Mouse (Mus musculus) heart, embryonic 11.5 days (tissue): Measurements from ENCODE around the gene Sytl1. TPM values are rescaled to one million over a fixed set of nuclear protein-coding genes. Genes with fewer than 3 reads are reported as not detected.

ENCODE experiments used
- ATAC-seq: fragments of 200-750 bp; cut with Nextera tagmentation; replicated peaks from 2 replicates; pipeline ENCODE4 v1.8.0; 2017; ENCODE audit warnings: moderate library complexity; ENCODE audit not compliant: insufficient number of reproducible peaks, low FRiP score, low TSS enrichment
- H3K27ac ChIP-seq: fragments of 300-500 bp; sonication (generic); 2 replicates; pipeline ENCODE4 v1.5.1; 2014; ENCODE audit warnings: mild to moderate bottlenecking, low read depth, low read length
- H3K27me3 ChIP-seq: fragments of 300-500 bp; sonication (generic); 2 replicates; pipeline ENCODE4 v1.6.1; 2014; ENCODE audit warnings: mild to moderate bottlenecking, low read length, mixed read lengths; ENCODE audit not compliant: control insufficient read depth, insufficient read depth
- H3K36me3 ChIP-seq: fragments of 300-500 bp; sonication (generic); 2 replicates; pipeline ENCODE4 v1.6.1; 2014; ENCODE audit warnings: mild to moderate bottlenecking, low read length, moderate library complexity, mixed read lengths; ENCODE audit not compliant: control insufficient read depth, insufficient read depth
- H3K4me1 ChIP-seq: fragments of 300-500 bp; sonication (generic); 2 replicates; pipeline ENCODE4 v1.6.1; 2014; ENCODE audit warnings: low read length; ENCODE audit not compliant: control insufficient read depth, insufficient read depth
- H3K4me2 ChIP-seq: fragments of 300-500 bp; sonication (generic); 2 replicates; pipeline ENCODE4 v1.6.1; 2014; ENCODE audit warnings: mild to moderate bottlenecking, moderate library complexity
- H3K4me3 ChIP-seq: fragments of 300-500 bp; sonication (generic); 2 replicates; pipeline ENCODE4 v1.5.1; 2014; ENCODE audit warnings: low read depth, low read length
- H3K9ac ChIP-seq: fragments of 300-500 bp; sonication (generic); 2 replicates; pipeline ENCODE4 v1.6.1; 2014; ENCODE audit warnings: mild to moderate bottlenecking, low read depth, low read length, moderate library complexity
- H3K9me3 ChIP-seq: fragments of 300-500 bp; sonication (generic); replicated peaks from 2 replicates; pipeline ENCODE4 v1.6.1; 2016; ENCODE audit warnings: low read length; ENCODE audit not compliant: control insufficient read depth
- WGBS: fragments of 180-500 bp; shearing (Covaris S2); extraction: QIAGEN DNeasy Blood & Tissue Kit; methylation state at CpG from one replicate; pipeline ENCODE4 v1.1.7; 2014; ENCODE audit not compliant: insufficient replicate concordance; 5-methylcytosine and 5-hydroxymethylcytosine counted together
- polyA plus RNA-seq: library from polyadenylated mRNA; unstranded; fragments of >200 nt; fragmentation: Nextera tagmentation; extraction: Ambion mirVana; gene quantifications from 2 replicates; pipeline ENCODE4 v1.2.1, GENCODE M21; 2014

The Sytl1 gene
- polyA plus RNA-seq, 1 experiment from 2014 or later, result 0.42 TPM

- peaks cover 18% of the 10 kb centered on the region for H3K4me1 ChIP-seq
- ATAC-seq, result no peak
- H3K4me3 ChIP-seq, result peak overlapping the region; percentile 39
- no peaks in the 10 kb centered on the region for H3K36me3 ChIP-seq
- no peak overlapping the region for H3K27ac ChIP-seq
- peaks cover 82% of the 10 kb centered on the region for H3K27me3 ChIP-seq
- no peaks in the 10 kb centered on the region for H3K9me3 ChIP-seq
- H3K4me2 ChIP-seq, result peak overlapping the region; percentile 69
- no peak overlapping the region for H3K9ac ChIP-seq
- 3% methylated on average over 22 of the region's 22 CpGs for WGBS
Measured at GRCm38 (mm10) chr4:133250609-133251008, 12.3 kb downstream of the Sytl1 start.

GRCm38 (mm10) chr4:133247806-133248449, 15.0 kb downstream of the Sytl1 start:
- no peak overlapping the region for H3K9ac ChIP-seq
- peaks cover 22% of the 10 kb centered on the region for H3K4me1 ChIP-seq
- H3K27ac ChIP-seq, result no peak overlapping the region
- WGBS, result 56% methylated on average over 13 of the region's 13 CpGs
- no peak; the same call in 1 of the 2 replicates for ATAC-seq
- no peaks in the 10 kb centered on the region for H3K36me3 ChIP-seq
- no peak overlapping the region for H3K4me3 ChIP-seq
- H3K4me2 ChIP-seq, result no peak overlapping the region
- peaks cover 85% of the 10 kb centered on the region for H3K27me3 ChIP-seq
- H3K9me3 ChIP-seq, result no peaks in the 10 kb centered on the region

GRCm38 (mm10) chr4:133247072-133247471, 15.8 kb downstream of the Sytl1 start:
- no peaks in the 10 kb centered on the region for H3K9me3 ChIP-seq
- no peak overlapping the region for H3K27ac ChIP-seq
- peaks cover 22% of the 10 kb centered on the region for H3K4me1 ChIP-seq
- H3K4me2 ChIP-seq, result no peak overlapping the region
- peaks cover 86% of the 10 kb centered on the region for H3K27me3 ChIP-seq
- H3K36me3 ChIP-seq, result no peaks in the 10 kb centered on the region
- WGBS, result 23% methylated on average over 15 of the region's 15 CpGs
- no peak overlapping the region for H3K9ac ChIP-seq
- H3K4me3 ChIP-seq, result no peak overlapping the region
- no peak for ATAC-seq

GRCm38 (mm10) chr4:133244289-133244688, 18.6 kb downstream of the Sytl1 start:
- Histone ChIP-seq H3K27me3 (peaks cover 61% of the 10 kb centered on the region), H3K4me2 (no peak overlapping the region), H3K9me3 (no peaks in the 10 kb centered on the region), H3K36me3 (no peaks in the 10 kb centered on the region), H3K4me3 (no peak overlapping the region), H3K9ac (no peak overlapping the region), H3K27ac (no peak overlapping the region), H3K4me1 (peaks cover 18% of the 10 kb centered on the region)
- 66% methylated on average over 1 of the region's 1 CpGs for WGBS
- ATAC-seq, result no peak

GRCm38 (mm10) chr4:133243538-133243937, 19.4 kb downstream of the Sytl1 start:
- Histone ChIP-seq H3K9ac (no peak overlapping the region), H3K4me1 (peaks cover 18% of the 10 kb centered on the region), H3K36me3 (no peaks in the 10 kb centered on the region), H3K9me3 (no peaks in the 10 kb centered on the region), H3K4me2 (no peak overlapping the region), H3K27me3 (peaks cover 57% of the 10 kb centered on the region), H3K27ac (no peak overlapping the region), H3K4me3 (no peak overlapping the region)
- ATAC-seq, result no peak
- WGBS, result 37% methylated on average over 13 of the region's 13 CpGs

GRCm38 (mm10) chr4:133242710-133243109, 20.2 kb downstream of the Sytl1 start:
- Histone ChIP-seq H3K27ac (no peak overlapping the region), H3K27me3 (peaks cover 49% of the 10 kb centered on the region), H3K36me3 (no peaks in the 10 kb centered on the region), H3K4me3 (no peak overlapping the region), H3K9me3 (no peaks in the 10 kb centered on the region), H3K9ac (no peak overlapping the region), H3K4me1 (peaks cover 18% of the 10 kb centered on the region), H3K4me2 (no peak overlapping the region)
- ATAC-seq, result no peak
- 65% methylated on average over 9 of the region's 9 CpGs for WGBS

- H3K36me3 ChIP-seq, result no peaks in the 10 kb centered on the region
- peaks cover 41% of the 10 kb centered on the region for H3K27me3 ChIP-seq
- peak overlapping the region; percentile 62 for H3K4me3 ChIP-seq
- no peak overlapping the region for H3K27ac ChIP-seq
- peak overlapping the region; percentile 98 for H3K4me2 ChIP-seq
- 0 out of 2 replicates have a peak overlapping the region, but pooled peaks have one; percentile 74 for H3K9ac ChIP-seq
- peaks cover 14% of the 10 kb centered on the region for H3K4me1 ChIP-seq
- WGBS, result 15% methylated on average over 11 of the region's 11 CpGs
- no peaks in the 10 kb centered on the region for H3K9me3 ChIP-seq
- no peak for ATAC-seq
Measured at GRCm38 (mm10) chr4:133241910-133242309, 21.0 kb downstream of the Sytl1 start.

- peak overlapping the region; percentile 62 for H3K4me3 ChIP-seq
- peak; percentile 85 for ATAC-seq
- peak overlapping the region; percentile 74 for H3K9ac ChIP-seq
- H3K27ac ChIP-seq, result peak overlapping the region; percentile 66
- peaks cover 12% of the 10 kb centered on the region for H3K4me1 ChIP-seq
- peak overlapping the region; percentile 98 for H3K4me2 ChIP-seq
- no peaks in the 10 kb centered on the region for H3K9me3 ChIP-seq
- H3K27me3 ChIP-seq, result peaks cover 35% of the 10 kb centered on the region
- no peaks in the 10 kb centered on the region for H3K36me3 ChIP-seq
- under 1% methylated on average over 78 of the region's 78 CpGs for WGBS
Measured at GRCm38 (mm10) chr4:133240934-133241908, 21.7 kb downstream of the Sytl1 start.
